Mouse (Mus musculus): ENCODE data around the gene Spast.
"Not testable (repeated sequence)": the region's sequence is repeated elsewhere in the genome, so short reads cannot be mapped to it uniquely, and the experiment has no call there.

Gene Spast

GRCm38 (mm10) chr17:74338937-74339804 is at the start of gene Spast:
TSS of gene Spast (plus strand) at chr17:74338987.
- DNase-seq = peak; percentile 76 to 80

- no peak for DNase-seq
Observed at GRCm38 (mm10) chr17:74290198-74290597, 48.6 kb upstream of the Spast start.

- DNase-seq = no peak
Observed at GRCm38 (mm10) chr17:74290869-74291268, 47.9 kb upstream of the Spast start.

GRCm38 (mm10) chr17:74291640-74292361 is 47.0 kb upstream of the Spast start:
- no peak for DNase-seq

GRCm38 (mm10) chr17:74293687-74294425 is 44.9 kb upstream of the Spast start:
- no peak for DNase-seq

- peak; percentile 80 to 82 for DNase-seq
Observed at GRCm38 (mm10) chr17:74294426-74295025, 44.3 kb upstream of the Spast start.

GRCm38 (mm10) chr17:74295026-74295970 is 43.5 kb upstream of the Spast start, which contains the start of gene Memo1:
TSS of gene Memo1 (minus strand) at chr17:74295521.
- DNase-seq = peak; percentile 70 to 73

GRCm38 (mm10) chr17:74296076-74296823 is 42.5 kb upstream of the Spast start:
- DNase-seq = no peak

GRCm38 (mm10) chr17:74296991-74297390 is 41.8 kb upstream of the Spast start:
- not testable (repeated sequence) for DNase-seq

- no peak for DNase-seq
Observed at GRCm38 (mm10) chr17:74300089-74300488, 38.7 kb upstream of the Spast start.

- no peak for DNase-seq
Observed at GRCm38 (mm10) chr17:74304060-74304459, 34.7 kb upstream of the Spast start.

- DNase-seq = no peak
Observed at GRCm38 (mm10) chr17:74305616-74306015, 33.2 kb upstream of the Spast start.

- DNase-seq = no peak
Observed at GRCm38 (mm10) chr17:74306021-74306420, 32.8 kb upstream of the Spast start.

GRCm38 (mm10) chr17:74315445-74316308 is 23.1 kb upstream of the Spast start:
- no peak for DNase-seq

- peak; percentile 81 to 84 for DNase-seq
Observed at GRCm38 (mm10) chr17:74316309-74316863, 22.4 kb upstream of the Spast start.

- no peak for DNase-seq
Observed at GRCm38 (mm10) chr17:74318721-74319120, 20.1 kb upstream of the Spast start.

GRCm38 (mm10) chr17:74322400-74323054 is 16.3 kb upstream of the Spast start:
- peak in 1 of 2 experiments; percentile 15 for DNase-seq

- no peak for DNase-seq
Observed at GRCm38 (mm10) chr17:74323844-74324243, 14.9 kb upstream of the Spast start, which contains the start of gene Dpy30. TSS of gene Dpy30 (minus strand) at chr17:74323944.

GRCm38 (mm10) chr17:74327195-74327594 is 11.6 kb upstream of the Spast start:
- not testable (repeated sequence) for DNase-seq

Data from spleen, adult 18-20 months (tissue).